Mouse (Mus musculus): ENCODE results near the gene Olfr1079. TPM values are rescaled to one million over a fixed set of nuclear protein-coding genes. Genes with fewer than 3 reads are reported as not detected.
"Not testable (repeated sequence)": the region's sequence is repeated elsewhere in the genome, so short reads cannot be mapped to it uniquely, and the experiment has no call there.

Olfr1079 gene
- not detected in 2 replicates for polyA plus RNA-seq (2016; fragmentation: Nextera tagmentation; extraction: Ambion mirVana)

- no peaks in the 10 kb centered on the region for H3K4me1 ChIP-seq
- H3K9ac ChIP-seq (replicated peaks), result no peak within 1 kb of the TSS
- 58% methylated on average over 1 of the region's 1 CpGs for WGBS
- no peak within 1 kb of the TSS for H3K4me2 ChIP-seq (replicated peaks)
- H3K36me3 ChIP-seq, result no peaks in the 10 kb centered on the region
- no peaks in the 10 kb centered on the region for H3K9me3 ChIP-seq
- no peaks in the 10 kb centered on the region for H3K27me3 ChIP-seq
- ATAC-seq (ENCODE audit: low FRiP score, low read depth), result no peak
- H3K4me3 ChIP-seq, result no peak within 1 kb of the TSS
- H3K27ac ChIP-seq (replicated peaks), result no peak within 1 kb of the TSS
These were observed at the start of gene Olfr1079 for GRCm38 (mm10) chr2:86542380-86542779. Gene Olfr1079, minus strand, starts transcription at chr2:86542480.

- not testable (repeated sequence) for H3K4me1 ChIP-seq; H3K27ac ChIP-seq (replicated peaks); H3K4me2 ChIP-seq (replicated peaks); H3K27me3 ChIP-seq; H3K36me3 ChIP-seq; ATAC-seq (ENCODE audit: low FRiP score, low read depth); H3K9ac ChIP-seq (replicated peaks); H3K4me3 ChIP-seq; H3K9me3 ChIP-seq
These were observed 15.9 kb upstream of the Olfr1079 start, which contains the start of gene Olfr1080 for GRCm38 (mm10) chr2:86558135-86558534. Gene Olfr1080, minus strand, starts transcription at chr2:86558235.

GRCm38 (mm10) chr2:86530991-86531390 lies 11.3 kb downstream of the Olfr1079 start:
- Histone ChIP-seq H3K9me3 (no peaks in the 10 kb centered on the region), H3K9ac (replicated peaks) (no peak overlapping the region), H3K4me1 (no peaks in the 10 kb centered on the region), H3K27ac (replicated peaks) (no peak overlapping the region), H3K27me3 (no peaks in the 10 kb centered on the region), H3K36me3 (no peaks in the 10 kb centered on the region), H3K4me2 (replicated peaks) (no peak overlapping the region), H3K4me3 (no peak overlapping the region)
- WGBS, result 79% methylated on average over 1 of the region's 1 CpGs
- ATAC-seq (ENCODE audit: low FRiP score, low read depth), result no peak

GRCm38 (mm10) chr2:86508161-86508560 lies 34.1 kb downstream of the Olfr1079 start, which contains the start of gene Olfr1076:
Gene Olfr1076, plus strand, starts transcription at chr2:86508461.
- Histone ChIP-seq H3K36me3 (no peaks in the 10 kb centered on the region), H3K27ac (replicated peaks) (no peak within 1 kb of the TSS), H3K27me3 (no peaks in the 10 kb centered on the region), H3K4me1 (no peaks in the 10 kb centered on the region), H3K4me3 (no peak within 1 kb of the TSS), H3K4me2 (replicated peaks) (no peak within 1 kb of the TSS), H3K9ac (replicated peaks) (no peak within 1 kb of the TSS), H3K9me3 (no peaks in the 10 kb centered on the region)
- ATAC-seq (ENCODE audit: low FRiP score, low read depth), result no peak
- WGBS, result 78% methylated on average over 1 of the region's 1 CpGs

GRCm38 (mm10) chr2:86487286-86487685 lies 55.0 kb downstream of the Olfr1079 start, which contains the start of gene Olfr228:
Gene Olfr228, minus strand, starts transcription at chr2:86487386.
- Histone ChIP-seq H3K4me3 (no peak within 1 kb of the TSS), H3K9ac (replicated peaks) (no peak within 1 kb of the TSS), H3K27ac (replicated peaks) (no peak within 1 kb of the TSS), H3K27me3 (no peaks in the 10 kb centered on the region), H3K9me3 (no peaks in the 10 kb centered on the region), H3K4me2 (replicated peaks) (no peak within 1 kb of the TSS), H3K4me1 (no peaks in the 10 kb centered on the region), H3K36me3 (no peaks in the 10 kb centered on the region)
- WGBS, result 58% methylated on average over 1 of the region's 1 CpGs
- ATAC-seq (ENCODE audit: low FRiP score, low read depth), result no peak

Other genes with a start within 250 kb of the Olfr1079 start
- not detected in 2 replicates for gene Olfr1053, start 227.2 kb downstream of the Olfr1079 start, polyA plus RNA-seq (2016; fragmentation: Nextera tagmentation; extraction: Ambion mirVana)
- gene Olfr1054, start 207.0 kb downstream of the Olfr1079 start, polyA plus RNA-seq (2016; fragmentation: Nextera tagmentation; extraction: Ambion mirVana), result not detected in 2 replicates
- not detected in 2 replicates for gene Olfr1055, start 192.2 kb downstream of the Olfr1079 start, polyA plus RNA-seq (2016; fragmentation: Nextera tagmentation; extraction: Ambion mirVana)
- not detected in 2 replicates for gene Olfr1056, start 180.0 kb downstream of the Olfr1079 start, polyA plus RNA-seq (2016; fragmentation: Nextera tagmentation; extraction: Ambion mirVana)
- gene Olfr1057, start 164.1 kb downstream of the Olfr1079 start, polyA plus RNA-seq (2016; fragmentation: Nextera tagmentation; extraction: Ambion mirVana), result not detected in 2 replicates
- gene Olfr1058, start 153.9 kb downstream of the Olfr1079 start, polyA plus RNA-seq (2016; fragmentation: Nextera tagmentation; extraction: Ambion mirVana), result not detected in 2 replicates
- gene Olfr1061, start 128.4 kb downstream of the Olfr1079 start, polyA plus RNA-seq (2016; fragmentation: Nextera tagmentation; extraction: Ambion mirVana), result not detected in 2 replicates
- gene Olfr1062, start 115.7 kb downstream of the Olfr1079 start, polyA plus RNA-seq (2016; fragmentation: Nextera tagmentation; extraction: Ambion mirVana), result not detected in 2 replicates
- gene Olfr1065, start 91.9 kb downstream of the Olfr1079 start, polyA plus RNA-seq (2016; fragmentation: Nextera tagmentation; extraction: Ambion mirVana), result not detected in 2 replicates
- gene Olfr1066, start 86.2 kb downstream of the Olfr1079 start, polyA plus RNA-seq (2016; fragmentation: Nextera tagmentation; extraction: Ambion mirVana), result not detected in 2 replicates
- gene Olfr228, start 55.1 kb downstream of the Olfr1079 start, polyA plus RNA-seq (2016; fragmentation: Nextera tagmentation; extraction: Ambion mirVana), result not detected in 2 replicates
- gene Olfr1076, start 34.0 kb downstream of the Olfr1079 start, polyA plus RNA-seq (2016; fragmentation: Nextera tagmentation; extraction: Ambion mirVana), result not detected in 2 replicates
- not detected in 2 replicates for gene Olfr1080, start 15.8 kb upstream of the Olfr1079 start, polyA plus RNA-seq (2016; fragmentation: Nextera tagmentation; extraction: Ambion mirVana)
- gene Olfr1082, start 56.5 kb upstream of the Olfr1079 start, polyA plus RNA-seq (2016; fragmentation: Nextera tagmentation; extraction: Ambion mirVana), result not detected in 2 replicates
- not detected in 2 replicates for gene Olfr1084, start 97.2 kb upstream of the Olfr1079 start, polyA plus RNA-seq (2016; fragmentation: Nextera tagmentation; extraction: Ambion mirVana)
- not detected in 2 replicates for gene Olfr1085, start 119.5 kb upstream of the Olfr1079 start, polyA plus RNA-seq (2016; fragmentation: Nextera tagmentation; extraction: Ambion mirVana)
- gene Olfr1086, start 137.6 kb upstream of the Olfr1079 start, polyA plus RNA-seq (2016; fragmentation: Nextera tagmentation; extraction: Ambion mirVana), result not detected in 2 replicates
- not detected in 2 replicates for gene Olfr1087, start 155.9 kb upstream of the Olfr1079 start, polyA plus RNA-seq (2016; fragmentation: Nextera tagmentation; extraction: Ambion mirVana)
- not detected in 2 replicates for gene Olfr1089, start 191.2 kb upstream of the Olfr1079 start, polyA plus RNA-seq (2016; fragmentation: Nextera tagmentation; extraction: Ambion mirVana)
- gene Olfr1090, start 216.5 kb upstream of the Olfr1079 start, polyA plus RNA-seq (2016; fragmentation: Nextera tagmentation; extraction: Ambion mirVana), result not detected in 2 replicates
- gene Olfr1093, start 240.0 kb upstream of the Olfr1079 start, polyA plus RNA-seq (2016; fragmentation: Nextera tagmentation; extraction: Ambion mirVana), result not detected in 2 replicates

Measured in midbrain, embryonic 12.5 days (tissue).